Mouse (Mus musculus): Measurements from ENCODE around the gene B3galt2. TPM values are rescaled to one million over a fixed set of nuclear protein-coding genes. Genes with fewer than 3 reads are reported as not detected.
"Not testable (repeated sequence)": the region's sequence is repeated elsewhere in the genome, so short reads cannot be mapped to it uniquely, and the experiment has no call there.

Gene B3galt2
- polyA plus RNA-seq, 1 experiment from 2014 or later, result 0.77 TPM

- no peak overlapping the region for H3K9ac ChIP-seq (replicated peaks; ENCODE audit: low read depth, low read length)
- H3K4me1 ChIP-seq (ENCODE audit: control insufficient read depth, insufficient read depth, low read length), result no peaks in the 10 kb centered on the region
- H3K4me3 ChIP-seq (ENCODE audit: low read depth, low read length), result no peak overlapping the region
- H3K4me2 ChIP-seq (replicated peaks; ENCODE audit: low read depth, low read length), result no peak overlapping the region
- H3K36me3 ChIP-seq (ENCODE audit: control insufficient read depth, insufficient read depth, low read length), result no peaks in the 10 kb centered on the region
- no peak for ATAC-seq (ENCODE audit: insufficient number of reproducible peaks, insufficient read depth, low FRiP score, low read depth)
- no peaks in the 10 kb centered on the region for H3K9me3 ChIP-seq (ENCODE audit: control insufficient read depth, low read depth, low read length)
- 78% methylated on average over 2 of the region's 2 CpGs for WGBS
- no peaks in the 10 kb centered on the region for H3K27me3 ChIP-seq (ENCODE audit: control insufficient read depth, insufficient read depth, low read length)
- H3K27ac ChIP-seq (ENCODE audit: low read length), result no peak overlapping the region
These were observed 7.4 kb upstream of the B3galt2 start for GRCm38 (mm10) chr1:143632854-143633587.

GRCm38 (mm10) chr1:143644221-143644620 is 3.8 kb downstream of the B3galt2 start:
- Histone ChIP-seq H3K27ac (ENCODE audit: low read length) (no peak overlapping the region), H3K4me2 (replicated peaks; ENCODE audit: low read depth, low read length) (no peak overlapping the region), H3K4me3 (ENCODE audit: low read depth, low read length) (no peak overlapping the region), H3K36me3 (ENCODE audit: control insufficient read depth, insufficient read depth, low read length) (no peaks in the 10 kb centered on the region), H3K9ac (replicated peaks; ENCODE audit: low read depth, low read length) (no peak overlapping the region), H3K27me3 (ENCODE audit: control insufficient read depth, insufficient read depth, low read length) (no peaks in the 10 kb centered on the region), H3K4me1 (ENCODE audit: control insufficient read depth, insufficient read depth, low read length) (no peaks in the 10 kb centered on the region), H3K9me3 (ENCODE audit: control insufficient read depth, low read depth, low read length) (no peaks in the 10 kb centered on the region)
- no peak for ATAC-seq (ENCODE audit: insufficient number of reproducible peaks, insufficient read depth, low FRiP score, low read depth)
- 100% methylated on average over 2 of the region's 2 CpGs for WGBS

- no peaks in the 10 kb centered on the region for H3K36me3 ChIP-seq (ENCODE audit: control insufficient read depth, insufficient read depth, low read length)
- H3K27me3 ChIP-seq (ENCODE audit: control insufficient read depth, insufficient read depth, low read length), result no peaks in the 10 kb centered on the region
- H3K4me1 ChIP-seq (ENCODE audit: control insufficient read depth, insufficient read depth, low read length), result no peaks in the 10 kb centered on the region
- no peaks in the 10 kb centered on the region for H3K9me3 ChIP-seq (ENCODE audit: control insufficient read depth, low read depth, low read length)
- H3K4me3 ChIP-seq (ENCODE audit: low read depth, low read length), result no peak overlapping the region
- H3K4me2 ChIP-seq (replicated peaks; ENCODE audit: low read depth, low read length), result no peak overlapping the region
- ATAC-seq (ENCODE audit: insufficient number of reproducible peaks, insufficient read depth, low FRiP score, low read depth), result no peak
- H3K27ac ChIP-seq (ENCODE audit: low read length), result no peak overlapping the region
- H3K9ac ChIP-seq (replicated peaks; ENCODE audit: low read depth, low read length), result no peak overlapping the region
- 54% methylated on average over 4 of the region's 4 CpGs for WGBS
These were observed 4.9 kb downstream of the B3galt2 start for GRCm38 (mm10) chr1:143645386-143645785.

GRCm38 (mm10) chr1:143646219-143646618 is 5.8 kb downstream of the B3galt2 start:
- WGBS, result 91% methylated on average over 4 of the region's 4 CpGs
- H3K9me3 ChIP-seq (ENCODE audit: control insufficient read depth, low read depth, low read length), result no peaks in the 10 kb centered on the region
- ATAC-seq (ENCODE audit: insufficient number of reproducible peaks, insufficient read depth, low FRiP score, low read depth), result no peak
- no peak overlapping the region for H3K4me2 ChIP-seq (replicated peaks; ENCODE audit: low read depth, low read length)
- no peak overlapping the region for H3K4me3 ChIP-seq (ENCODE audit: low read depth, low read length)
- no peak overlapping the region for H3K27ac ChIP-seq (ENCODE audit: low read length)
- no peaks in the 10 kb centered on the region for H3K27me3 ChIP-seq (ENCODE audit: control insufficient read depth, insufficient read depth, low read length)
- no peak overlapping the region for H3K9ac ChIP-seq (replicated peaks; ENCODE audit: low read depth, low read length)
- no peaks in the 10 kb centered on the region for H3K4me1 ChIP-seq (ENCODE audit: control insufficient read depth, insufficient read depth, low read length)
- H3K36me3 ChIP-seq (ENCODE audit: control insufficient read depth, insufficient read depth, low read length), result no peaks in the 10 kb centered on the region

- no peaks in the 10 kb centered on the region for H3K4me1 ChIP-seq (ENCODE audit: control insufficient read depth, insufficient read depth, low read length)
- H3K9ac ChIP-seq (replicated peaks; ENCODE audit: low read depth, low read length), result no peak overlapping the region
- 94% methylated on average over 2 of the region's 2 CpGs for WGBS
- H3K4me3 ChIP-seq (ENCODE audit: low read depth, low read length), result no peak overlapping the region
- no peak for ATAC-seq (ENCODE audit: insufficient number of reproducible peaks, insufficient read depth, low FRiP score, low read depth)
- H3K36me3 ChIP-seq (ENCODE audit: control insufficient read depth, insufficient read depth, low read length), result 0 out of 2 replicates have a peak, but pooled peaks cover 4% of the 10 kb centered on the region
- H3K27me3 ChIP-seq (ENCODE audit: control insufficient read depth, insufficient read depth, low read length), result no peaks in the 10 kb centered on the region
- H3K27ac ChIP-seq (ENCODE audit: low read length), result no peak overlapping the region
- no peak overlapping the region for H3K4me2 ChIP-seq (replicated peaks; ENCODE audit: low read depth, low read length)
- H3K9me3 ChIP-seq (ENCODE audit: control insufficient read depth, low read depth, low read length), result no peaks in the 10 kb centered on the region
These were observed 9.9 kb downstream of the B3galt2 start for GRCm38 (mm10) chr1:143650317-143650716.

GRCm38 (mm10) chr1:143653646-143654045 is 13.2 kb downstream of the B3galt2 start:
- Histone ChIP-seq H3K4me3 (ENCODE audit: low read depth, low read length) (no peak overlapping the region), H3K4me1 (ENCODE audit: control insufficient read depth, insufficient read depth, low read length) (no peaks in the 10 kb centered on the region), H3K9me3 (ENCODE audit: control insufficient read depth, low read depth, low read length) (no peaks in the 10 kb centered on the region), H3K4me2 (replicated peaks; ENCODE audit: low read depth, low read length) (no peak overlapping the region), H3K9ac (replicated peaks; ENCODE audit: low read depth, low read length) (no peak overlapping the region), H3K27ac (ENCODE audit: low read length) (no peak overlapping the region), H3K36me3 (ENCODE audit: control insufficient read depth, insufficient read depth, low read length) (0 out of 2 replicates have a peak, but pooled peaks cover 4% of the 10 kb centered on the region), H3K27me3 (ENCODE audit: control insufficient read depth, insufficient read depth, low read length) (no peaks in the 10 kb centered on the region)
- WGBS, result 89% methylated on average over 3 of the region's 3 CpGs
- ATAC-seq (ENCODE audit: insufficient number of reproducible peaks, insufficient read depth, low FRiP score, low read depth), result no peak

- no peak for ATAC-seq (ENCODE audit: insufficient number of reproducible peaks, insufficient read depth, low FRiP score, low read depth)
- no peak overlapping the region for H3K4me3 ChIP-seq (ENCODE audit: low read depth, low read length)
- 81% methylated on average over 2 of the region's 2 CpGs for WGBS
- no peak overlapping the region for H3K9ac ChIP-seq (replicated peaks; ENCODE audit: low read depth, low read length)
- no peaks in the 10 kb centered on the region for H3K4me1 ChIP-seq (ENCODE audit: control insufficient read depth, insufficient read depth, low read length)
- H3K27me3 ChIP-seq (ENCODE audit: control insufficient read depth, insufficient read depth, low read length), result no peaks in the 10 kb centered on the region
- H3K36me3 ChIP-seq (ENCODE audit: control insufficient read depth, insufficient read depth, low read length), result peaks cover 6% of the 10 kb centered on the region; the same call in 1 of the 2 replicates
- H3K9me3 ChIP-seq (ENCODE audit: control insufficient read depth, low read depth, low read length), result no peaks in the 10 kb centered on the region
- H3K4me2 ChIP-seq (replicated peaks; ENCODE audit: low read depth, low read length), result no peak overlapping the region
- no peak overlapping the region for H3K27ac ChIP-seq (ENCODE audit: low read length)
These were observed 22.7 kb downstream of the B3galt2 start for GRCm38 (mm10) chr1:143663197-143663596.

GRCm38 (mm10) chr1:143664786-143665185 is 24.3 kb downstream of the B3galt2 start:
- ATAC-seq (ENCODE audit: insufficient number of reproducible peaks, insufficient read depth, low FRiP score, low read depth); H3K27ac ChIP-seq (ENCODE audit: low read length); H3K27me3 ChIP-seq (ENCODE audit: control insufficient read depth, insufficient read depth, low read length); H3K9me3 ChIP-seq (ENCODE audit: control insufficient read depth, low read depth, low read length); H3K9ac ChIP-seq (replicated peaks; ENCODE audit: low read depth, low read length); H3K4me3 ChIP-seq (ENCODE audit: low read depth, low read length); H3K4me2 ChIP-seq (replicated peaks; ENCODE audit: low read depth, low read length); H3K36me3 ChIP-seq (ENCODE audit: control insufficient read depth, insufficient read depth, low read length); H3K4me1 ChIP-seq (ENCODE audit: control insufficient read depth, insufficient read depth, low read length): not testable (repeated sequence)
- WGBS, result 92% methylated on average over 4 of the region's 4 CpGs

All from stomach, embryonic 14.5 days (tissue).